Mouse (Mus musculus): Measurements from ENCODE around the gene Atp6ap1. TPM values are rescaled to one million over a fixed set of nuclear protein-coding genes. Genes with fewer than 3 reads are reported as not detected.
A peak's percentile ranks its signal among the peaks of the same experiment; 100 is the strongest.

Gene Atp6ap1
- polyA plus RNA-seq, 1 experiment from 2014 or later, result 82.6 TPM

GRCm38 (mm10) chrX:74329215-74329671 is 32.3 kb downstream of the Atp6ap1 start:
- WGBS, result 17% methylated on average over 10 of the region's 10 CpGs
- H3K27ac ChIP-seq, result peak overlapping the region; percentile 94

GRCm38 (mm10) chrX:74330166-74330930 is 33.5 kb downstream of the Atp6ap1 start:
- H3K36me3 ChIP-seq (replicated peaks), result peaks cover 37% of the 10 kb centered on the region
- no peak for DNase-seq (ENCODE audit: extremely low spot score, low spot score)
- peak overlapping the region; percentile 94; the same call in 1 of the 2 replicates for H3K27ac ChIP-seq
- H3K9me3 ChIP-seq, result no peaks in the 10 kb centered on the region
- H3K4me1 ChIP-seq, result peaks cover 31% of the 10 kb centered on the region
- WGBS, result 63% methylated on average over 2 of the region's 2 CpGs
- H3K4me3 ChIP-seq, result peak overlapping the region; percentile 63
- no peaks in the 10 kb centered on the region; the same call in 1 of the 2 replicates for H3K27me3 ChIP-seq (ENCODE audit: poor library complexity, severe bottlenecking)

More at GRCm38 (mm10) chrX:74329215-74329671, 32.3 kb downstream of the Atp6ap1 start:
- peaks cover 31% of the 10 kb centered on the region for H3K4me1 ChIP-seq
- DNase-seq (ENCODE audit: extremely low spot score, low spot score), result no peak
- peak overlapping the region; percentile 63 for H3K4me3 ChIP-seq
- no peaks in the 10 kb centered on the region for H3K9me3 ChIP-seq
- peaks cover 26% of the 10 kb centered on the region for H3K36me3 ChIP-seq (replicated peaks)
- H3K27me3 ChIP-seq (ENCODE audit: poor library complexity, severe bottlenecking), result no peaks in the 10 kb centered on the region; the same call in 1 of the 2 replicates

- Histone ChIP-seq H3K4me3 (peak overlapping the region; percentile 56), H3K9me3 (no peaks in the 10 kb centered on the region; the same call in 1 of the 2 replicates), H3K27me3 (ENCODE audit: poor library complexity, severe bottlenecking) (no peaks in the 10 kb centered on the region), H3K4me1 (peaks cover 4% of the 10 kb centered on the region; the same call in 1 of the 2 replicates), H3K27ac (peak overlapping the region; percentile 83), H3K36me3 (replicated peaks) (no peaks in the 10 kb centered on the region)
- 27% methylated on average over 13 of the region's 13 CpGs for whole genome bisulfite sequencing
- no peak for DNase-seq (ENCODE audit: extremely low spot score, low spot score)
Observed at GRCm38 (mm10) chrX:74352645-74353466, 56.0 kb downstream of the Atp6ap1 start.

GRCm38 (mm10) chrX:74353467-74353770 is 56.5 kb downstream of the Atp6ap1 start, which contains the start of gene Lage3:
Gene Lage3, minus strand, starts transcription at chrX:74353618.
- peak within 1 kb of the TSS; percentile 56 for H3K4me3 ChIP-seq
- H3K27ac ChIP-seq, result peak within 1 kb of the TSS; percentile 83
- peaks cover 4% of the 10 kb centered on the region; the same call in 1 of the 2 replicates for H3K4me1 ChIP-seq
- H3K36me3 ChIP-seq (replicated peaks), result no peaks in the 10 kb centered on the region
- WGBS, result 15% methylated on average over 15 of the region's 22 CpGs
- DNase-seq (ENCODE audit: extremely low spot score, low spot score), result peak; percentile 65
- H3K27me3 ChIP-seq (ENCODE audit: poor library complexity, severe bottlenecking), result no peaks in the 10 kb centered on the region
- no peaks in the 10 kb centered on the region; the same call in 1 of the 2 replicates for H3K9me3 ChIP-seq

Small RNAs within 50 kb of the gene (microRNA-seq; reads per million reads assigned to microRNA genes)
- gene Mir7091 (not detected), gene Mir7092 (0.90 reads per million)

Other genes with a start within 250 kb of the Atp6ap1 start
- gene Opn1mw, start 169.6 kb upstream of the Atp6ap1 start, polyA plus RNA-seq (2016; fragmentation: Nextera tagmentation; extraction: Ambion mirVana), result not detected in 2 replicates
- gene Mecp2, start 161.7 kb upstream of the Atp6ap1 start, polyA plus RNA-seq (2016; fragmentation: Nextera tagmentation; extraction: Ambion mirVana), result 13.7 and 14.4 TPM in 2 replicates
- gene Tex28, start 129.3 kb upstream of the Atp6ap1 start, polyA plus RNA-seq (2016; fragmentation: Nextera tagmentation; extraction: Ambion mirVana), result not detected in 2 replicates
- not detected in 2 replicates for gene Tktl1, start 119.8 kb upstream of the Atp6ap1 start, polyA plus RNA-seq (2016; fragmentation: Nextera tagmentation; extraction: Ambion mirVana)
- gene Flna, start 47.3 kb upstream of the Atp6ap1 start, polyA plus RNA-seq (2016; fragmentation: Nextera tagmentation; extraction: Ambion mirVana), result 265 and 269 TPM in 2 replicates
- 22.2 and 25.7 TPM in 2 replicates for gene Emd, start 42.4 kb upstream of the Atp6ap1 start, polyA plus RNA-seq (2016; fragmentation: Nextera tagmentation; extraction: Ambion mirVana)
- 800 and 812 TPM in 2 replicates for gene Rpl10, start 26.3 kb upstream of the Atp6ap1 start, polyA plus RNA-seq (2016; fragmentation: Nextera tagmentation; extraction: Ambion mirVana)
- gene Taz, start 15.2 kb upstream of the Atp6ap1 start, polyA plus RNA-seq (2016; fragmentation: Nextera tagmentation; extraction: Ambion mirVana), result 66.3 and 75.8 TPM in 2 replicates
- gene Dnase1l1, start 14.8 kb upstream of the Atp6ap1 start, polyA plus RNA-seq (2016; fragmentation: Nextera tagmentation; extraction: Ambion mirVana), result 4.5 and 5.1 TPM in 2 replicates
- 239 and 242 TPM in 2 replicates for gene Gdi1, start 7.9 kb downstream of the Atp6ap1 start, polyA plus RNA-seq (2016; fragmentation: Nextera tagmentation; extraction: Ambion mirVana)
- gene Fam50a, start 15.9 kb downstream of the Atp6ap1 start, polyA plus RNA-seq (2016; fragmentation: Nextera tagmentation; extraction: Ambion mirVana), result 63.4 and 67.3 TPM in 2 replicates
- gene Plxna3, start 32.0 kb downstream of the Atp6ap1 start, polyA plus RNA-seq (2016; fragmentation: Nextera tagmentation; extraction: Ambion mirVana), result 16.1 and 20.3 TPM in 2 replicates
- 120 and 125 TPM in 2 replicates for gene Lage3, start 56.5 kb downstream of the Atp6ap1 start, polyA plus RNA-seq (2016; fragmentation: Nextera tagmentation; extraction: Ambion mirVana)
- 64.3 and 67.3 TPM in 2 replicates for gene Ubl4a, start 76.1 kb downstream of the Atp6ap1 start, polyA plus RNA-seq (2016; fragmentation: Nextera tagmentation; extraction: Ambion mirVana)
- 10.6 and 12.5 TPM in 2 replicates for gene Slc10a3, start 76.3 kb downstream of the Atp6ap1 start, polyA plus RNA-seq (2016; fragmentation: Nextera tagmentation; extraction: Ambion mirVana)
- 22.8 and 23.7 TPM in 2 replicates for gene Fam3a, start 96.2 kb downstream of the Atp6ap1 start, polyA plus RNA-seq (2016; fragmentation: Nextera tagmentation; extraction: Ambion mirVana)
- 18.9 and 20.9 TPM in 2 replicates for gene Ikbkg, start 96.2 kb downstream of the Atp6ap1 start, polyA plus RNA-seq (2016; fragmentation: Nextera tagmentation; extraction: Ambion mirVana)
- 53.5 and 55.3 TPM in 2 replicates for gene G6pdx, start 132.1 kb downstream of the Atp6ap1 start, polyA plus RNA-seq (2016; fragmentation: Nextera tagmentation; extraction: Ambion mirVana)
- not detected in 2 replicates for gene Gm6880, start 184.3 kb downstream of the Atp6ap1 start, polyA plus RNA-seq (2016; fragmentation: Nextera tagmentation; extraction: Ambion mirVana)